Mouse (Mus musculus): ENCODE measurements around the gene Cd82. TPM values are rescaled to one million over a fixed set of nuclear protein-coding genes. Genes with fewer than 3 reads are reported as not detected.

The Cd82 gene
- polyA plus RNA-seq, 1 experiment, result 118 TPM

DNA sequence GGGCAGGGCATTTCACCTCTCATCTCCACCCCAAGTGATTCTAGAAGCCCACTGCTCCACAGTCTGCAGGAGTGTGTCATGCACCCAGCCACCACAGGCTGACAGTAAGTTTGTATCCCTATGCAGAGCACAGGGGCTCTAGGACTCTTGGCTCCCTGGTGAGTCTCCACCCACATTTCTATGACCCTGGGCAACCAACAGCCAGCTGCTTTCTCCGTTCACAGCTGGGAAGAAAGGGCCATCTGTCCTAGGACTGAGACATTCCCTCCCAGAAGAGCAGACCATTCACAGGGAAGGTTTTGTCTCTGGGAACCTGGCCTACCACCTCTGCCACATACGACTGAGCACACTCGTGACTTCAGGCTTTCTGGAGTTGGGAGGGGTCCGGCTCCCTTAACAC, 37.1 kb downstream of the Cd82 start:
- peaks cover 6% of the 10 kb centered on the region for H3K36me3 ChIP-seq (ENCODE audit: control insufficient read depth, insufficient read depth)
- TF ChIP-seq CEBPB (IDR thresholded peaks at IDR 0.05; ENCODE audit: low read depth), result no peak
- TF ChIP-seq CTCF (IDR thresholded peaks at IDR 0.05; ENCODE audit: control insufficient read depth, insufficient read depth, insufficient read length), result no peak
- TF ChIP-seq USF1 (IDR thresholded peaks at IDR 0.05; ENCODE audit: low read depth), result no peak
- no peak for TF ChIP-seq MYOG (IDR thresholded peaks at IDR 0.05; ENCODE audit: control insufficient read depth, extremely low read depth, insufficient read length)
- TF ChIP-seq FOSL1 (IDR thresholded peaks at IDR 0.05; ENCODE audit: insufficient read depth, low read length, poor library complexity, severe bottlenecking), result no peak
- no peak for TF ChIP-seq MYOD1 (IDR thresholded peaks at IDR 0.05; ENCODE audit: control insufficient read depth, insufficient read length, low read depth)
- TF ChIP-seq MAX (IDR thresholded peaks at IDR 0.05), result no peak
- no peaks in the 10 kb centered on the region for H3K27me3 ChIP-seq (ENCODE audit: control insufficient read depth, insufficient read depth, insufficient read length)
- H3ac ChIP-seq (ENCODE audit: control insufficient read depth, insufficient read length, low read depth), result no peak overlapping the region
- no peak overlapping the region for H3K4me3 ChIP-seq (ENCODE audit: insufficient read depth, poor library complexity, severe bottlenecking)
- H3K79me3 ChIP-seq (ENCODE audit: low read depth), result no peaks in the 10 kb centered on the region
- H3K79me2 ChIP-seq (ENCODE audit: control insufficient read depth, insufficient read depth), result no peaks in the 10 kb centered on the region

DNA sequence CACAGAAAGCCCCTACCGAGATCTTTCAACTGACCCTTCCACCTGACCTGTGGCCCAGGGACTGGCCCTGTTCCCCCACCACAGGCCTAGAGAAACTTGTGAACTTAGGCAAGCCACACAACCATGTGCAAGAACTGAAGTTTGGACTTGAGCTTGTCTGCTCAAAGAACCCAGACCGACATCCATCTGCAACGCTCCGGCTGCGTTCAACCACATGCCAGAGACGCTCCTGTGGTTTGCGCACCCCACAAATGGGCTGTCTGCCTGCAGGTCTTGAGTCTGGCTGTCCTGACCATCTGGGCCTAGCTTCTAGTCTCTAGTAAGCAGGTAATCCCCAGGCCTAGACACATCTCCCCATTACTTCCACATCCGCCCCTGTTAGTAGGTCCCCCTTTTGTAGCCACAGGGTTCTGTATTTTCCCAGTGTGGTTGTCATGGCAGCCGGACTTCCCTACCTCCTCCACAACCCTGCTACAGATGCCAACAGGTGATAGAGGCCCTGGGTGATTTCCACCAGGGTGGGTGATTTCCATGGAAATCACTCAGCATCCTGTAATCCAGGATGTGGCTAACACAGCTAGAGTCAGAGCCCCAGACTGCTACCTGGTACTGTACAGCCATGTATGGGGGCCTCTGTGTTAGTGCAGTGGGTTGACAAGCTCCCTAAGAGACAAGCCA, 38.5 kb downstream of the Cd82 start:
- H3K79me3 ChIP-seq (ENCODE audit: low read depth), result no peaks in the 10 kb centered on the region

DNA sequence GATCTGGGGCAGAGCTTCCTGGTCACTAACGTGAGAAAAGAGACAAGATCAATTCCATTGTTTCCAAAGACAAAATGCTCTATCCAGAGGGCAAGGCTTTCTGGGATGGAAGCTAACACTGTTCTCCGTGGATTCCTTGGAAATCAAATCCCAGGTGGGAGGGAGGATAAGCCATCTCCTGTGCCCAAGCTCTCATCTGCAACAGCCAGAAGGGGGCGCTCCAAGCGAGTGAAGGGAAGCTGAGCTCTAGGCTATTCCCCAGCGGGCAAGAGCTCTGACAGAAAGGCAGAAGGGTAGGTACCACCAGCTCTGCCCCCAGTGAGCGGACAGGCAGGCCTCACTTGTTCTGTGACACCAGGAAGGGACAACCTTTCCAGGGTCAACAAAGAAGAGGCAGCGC, 41.6 kb downstream of the Cd82 start:
- Histone ChIP-seq H3ac (ENCODE audit: control insufficient read depth, insufficient read length, low read depth) (no peak overlapping the region), H3K79me2 (ENCODE audit: control insufficient read depth, insufficient read depth) (no peaks in the 10 kb centered on the region), H3K36me3 (ENCODE audit: control insufficient read depth, insufficient read depth) (peaks cover 5% of the 10 kb centered on the region), H3K4me3 (ENCODE audit: insufficient read depth, poor library complexity, severe bottlenecking) (no peak overlapping the region), H3K79me3 (ENCODE audit: low read depth) (no peaks in the 10 kb centered on the region), H3K27me3 (ENCODE audit: control insufficient read depth, insufficient read depth, insufficient read length) (no peaks in the 10 kb centered on the region)
- TF ChIP-seq CEBPB (IDR thresholded peaks at IDR 0.05; ENCODE audit: low read depth) (no peak), FOSL1 (IDR thresholded peaks at IDR 0.05; ENCODE audit: insufficient read depth, low read length, poor library complexity, severe bottlenecking) (no peak), CTCF (IDR thresholded peaks at IDR 0.05; ENCODE audit: control insufficient read depth, insufficient read depth, insufficient read length) (peak; percentile 59)

More for the DNA sequence above, 38.5 kb downstream of the Cd82 start:
- no peaks in the 10 kb centered on the region for H3K27me3 ChIP-seq (ENCODE audit: control insufficient read depth, insufficient read depth, insufficient read length)
- H3ac ChIP-seq (ENCODE audit: control insufficient read depth, insufficient read length, low read depth), result no peak overlapping the region
- H3K79me2 ChIP-seq (ENCODE audit: control insufficient read depth, insufficient read depth), result no peaks in the 10 kb centered on the region
- TF ChIP-seq MAX (IDR thresholded peaks at IDR 0.05) (no peak), CEBPB (IDR thresholded peaks at IDR 0.05; ENCODE audit: low read depth) (no peak)
- no peak overlapping the region for H3K4me3 ChIP-seq (ENCODE audit: insufficient read depth, poor library complexity, severe bottlenecking)
- H3K36me3 ChIP-seq (ENCODE audit: control insufficient read depth, insufficient read depth), result peaks cover 11% of the 10 kb centered on the region

DNA sequence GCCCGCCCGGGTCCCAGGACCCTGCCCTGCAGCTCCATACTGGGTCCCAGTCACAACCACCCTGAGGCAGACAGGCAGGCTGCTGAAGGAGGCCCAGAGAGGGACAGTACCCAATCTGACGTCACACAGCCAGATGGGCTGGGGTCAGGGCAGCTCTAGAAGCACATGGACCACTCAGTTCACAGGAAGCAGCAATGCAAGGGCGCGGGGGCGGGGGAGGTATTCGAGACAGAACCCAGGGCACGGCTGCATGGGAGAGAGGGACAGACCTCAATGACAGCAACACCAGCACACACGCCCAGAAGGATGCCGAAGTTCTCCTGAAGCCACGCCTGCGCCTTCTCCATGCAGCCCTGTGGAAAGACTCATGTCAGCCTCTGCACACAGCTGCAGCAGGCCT, 43.0 kb downstream of the Cd82 start:
- no peaks in the 10 kb centered on the region for H3K27me3 ChIP-seq (ENCODE audit: control insufficient read depth, insufficient read depth, insufficient read length)
- peaks cover 5% of the 10 kb centered on the region for H3K36me3 ChIP-seq (ENCODE audit: control insufficient read depth, insufficient read depth)
- no peak overlapping the region for H3K4me3 ChIP-seq (ENCODE audit: insufficient read depth, poor library complexity, severe bottlenecking)
- H3K79me2 ChIP-seq (ENCODE audit: control insufficient read depth, insufficient read depth), result no peaks in the 10 kb centered on the region
- no peak overlapping the region for H3ac ChIP-seq (ENCODE audit: control insufficient read depth, insufficient read length, low read depth)
- H3K79me3 ChIP-seq (ENCODE audit: low read depth), result no peaks in the 10 kb centered on the region
- TF ChIP-seq MYOG (IDR thresholded peaks at IDR 0.05; ENCODE audit: control insufficient read depth, extremely low read depth, insufficient read length) (no peak), USF1 (IDR thresholded peaks at IDR 0.05; ENCODE audit: low read depth) (no peak), CEBPB (IDR thresholded peaks at IDR 0.05; ENCODE audit: low read depth) (no peak), MYOD1 (IDR thresholded peaks at IDR 0.05; ENCODE audit: control insufficient read depth, insufficient read length, low read depth) (no peak), MAX (IDR thresholded peaks at IDR 0.05) (no peak), FOSL1 (IDR thresholded peaks at IDR 0.05; ENCODE audit: insufficient read depth, low read length, poor library complexity, severe bottlenecking) (no peak), CTCF (IDR thresholded peaks at IDR 0.05; ENCODE audit: control insufficient read depth, insufficient read depth, insufficient read length) (no peak)

DNA sequence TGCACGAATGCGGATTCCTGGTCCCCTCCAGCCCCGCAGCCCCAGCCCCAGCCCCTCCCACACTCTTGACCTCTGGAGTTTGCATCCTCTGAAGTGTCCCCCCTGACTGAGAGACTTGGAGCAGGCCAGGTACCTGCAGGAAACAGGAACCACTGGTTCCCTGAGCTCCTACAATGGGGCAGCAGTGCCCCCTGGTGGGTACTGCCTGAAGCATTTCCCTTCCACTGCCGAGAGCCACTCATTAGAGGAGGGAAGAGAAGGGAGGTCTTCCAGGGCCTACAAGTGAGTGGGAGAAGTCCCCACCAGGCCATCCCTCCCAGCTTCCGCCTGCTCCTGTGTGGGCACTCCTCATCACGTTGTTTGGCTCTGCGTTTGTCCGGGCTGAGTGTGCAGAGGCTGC, 44.5 kb downstream of the Cd82 start:
- Histone ChIP-seq H3K27me3 (ENCODE audit: control insufficient read depth, insufficient read depth, insufficient read length) (no peaks in the 10 kb centered on the region), H3ac (ENCODE audit: control insufficient read depth, insufficient read length, low read depth) (no peak overlapping the region), H3K36me3 (ENCODE audit: control insufficient read depth, insufficient read depth) (peaks cover 5% of the 10 kb centered on the region), H3K4me3 (ENCODE audit: insufficient read depth, poor library complexity, severe bottlenecking) (no peak overlapping the region), H3K79me2 (ENCODE audit: control insufficient read depth, insufficient read depth) (no peaks in the 10 kb centered on the region), H3K79me3 (ENCODE audit: low read depth) (no peaks in the 10 kb centered on the region)
- TF ChIP-seq FOSL1 (IDR thresholded peaks at IDR 0.05; ENCODE audit: insufficient read depth, low read length, poor library complexity, severe bottlenecking) (no peak), CTCF (IDR thresholded peaks at IDR 0.05; ENCODE audit: control insufficient read depth, insufficient read depth, insufficient read length) (peak; percentile 66)

DNA sequence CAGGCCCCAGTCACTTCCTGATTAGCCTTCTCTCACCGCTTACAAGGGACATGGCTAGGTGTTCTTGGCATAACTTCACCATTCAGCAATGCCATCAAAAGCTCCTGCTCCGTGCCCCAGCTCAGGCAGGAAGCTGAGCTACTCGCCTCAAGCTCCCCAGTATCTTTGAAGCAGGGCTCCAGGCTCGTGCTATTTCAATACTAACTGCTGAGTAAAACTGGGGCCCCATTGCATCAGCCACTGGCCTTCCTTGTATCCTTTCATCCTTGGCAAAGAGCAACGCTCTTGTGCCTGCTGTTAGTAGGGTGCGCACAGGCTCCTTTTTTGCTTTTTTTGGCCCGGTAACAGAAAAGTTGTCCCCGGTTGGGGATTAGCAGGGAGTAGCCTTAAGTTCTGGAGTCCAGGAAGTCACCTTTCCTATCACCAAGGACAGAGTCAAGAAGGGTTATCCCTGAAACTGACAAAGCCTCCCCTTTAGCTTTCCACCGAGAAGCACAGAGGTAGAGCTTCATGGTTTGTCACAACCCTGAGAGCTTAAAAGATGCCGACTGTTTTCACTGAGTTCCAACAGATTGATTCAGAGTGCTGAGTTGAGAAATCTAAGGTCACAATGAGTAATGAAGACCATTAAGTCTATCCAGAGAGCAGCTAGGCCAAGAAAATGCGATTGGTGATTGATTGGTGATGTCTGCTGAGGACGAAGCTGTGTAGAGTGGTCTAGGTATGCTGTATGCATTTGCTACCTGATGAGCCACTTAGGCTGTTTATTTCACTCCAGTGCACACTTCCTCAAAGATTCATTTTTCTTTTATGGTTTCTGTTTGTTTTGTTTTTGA, 45.8 kb downstream of the Cd82 start:
- Histone ChIP-seq H3K36me3 (ENCODE audit: control insufficient read depth, insufficient read depth) (peaks cover 5% of the 10 kb centered on the region), H3K27me3 (ENCODE audit: control insufficient read depth, insufficient read depth, insufficient read length) (no peaks in the 10 kb centered on the region), H3K4me3 (ENCODE audit: insufficient read depth, poor library complexity, severe bottlenecking) (no peak overlapping the region), H3K79me3 (ENCODE audit: low read depth) (no peaks in the 10 kb centered on the region), H3K79me2 (ENCODE audit: control insufficient read depth, insufficient read depth) (no peaks in the 10 kb centered on the region), H3ac (ENCODE audit: control insufficient read depth, insufficient read length, low read depth) (no peak overlapping the region)
- TF ChIP-seq CEBPB (IDR thresholded peaks at IDR 0.05; ENCODE audit: low read depth) (no peak), MAX (IDR thresholded peaks at IDR 0.05) (no peak), MYOD1 (IDR thresholded peaks at IDR 0.05; ENCODE audit: control insufficient read depth, insufficient read length, low read depth) (no peak), USF1 (IDR thresholded peaks at IDR 0.05; ENCODE audit: low read depth) (no peak), CTCF (IDR thresholded peaks at IDR 0.05; ENCODE audit: control insufficient read depth, insufficient read depth, insufficient read length) (no peak), MYOG (IDR thresholded peaks at IDR 0.05; ENCODE audit: control insufficient read depth, extremely low read depth, insufficient read length) (no peak), FOSL1 (IDR thresholded peaks at IDR 0.05; ENCODE audit: insufficient read depth, low read length, poor library complexity, severe bottlenecking) (no peak)
